Mouse (Mus musculus): ENCODE data around the gene Mrpl54. TPM values are rescaled to one million over a fixed set of nuclear protein-coding genes. Genes with fewer than 3 reads are reported as not detected.
A peak's percentile ranks its signal among the peaks of the same experiment; 100 is the strongest.

Mrpl54 gene
- polyA plus RNA-seq, 1 experiment: 102 TPM

DNA sequence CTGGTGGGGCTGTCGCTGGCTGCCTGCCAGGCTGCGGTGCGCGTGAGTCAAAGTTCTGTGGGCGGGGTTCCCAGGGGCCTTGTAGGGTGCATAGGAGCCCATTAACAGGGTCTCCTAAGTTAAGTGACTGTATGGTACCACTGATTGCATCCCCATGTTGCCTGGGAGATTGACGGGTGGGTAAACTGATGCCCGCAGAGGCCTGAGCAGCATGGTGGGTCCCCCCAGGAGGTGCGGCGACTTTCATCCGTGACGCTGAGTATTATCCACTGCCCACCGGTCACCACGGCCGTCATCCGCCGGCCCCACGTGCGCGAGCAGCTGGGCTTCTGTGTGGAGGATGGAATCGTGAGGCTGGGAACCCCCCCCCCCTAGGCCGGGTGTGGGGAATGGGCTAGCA, 5.6 kb upstream of the Mrpl54 start:
- Histone ChIP-seq H3K27me3 (ENCODE audit: control insufficient read depth, insufficient read depth, low read length) (no peaks in the 10 kb centered on the region), H3K4me1 (replicated peaks; ENCODE audit: control insufficient read depth, insufficient read depth, low read length) (peaks cover 11% of the 10 kb centered on the region), H3K4me3 (ENCODE audit: control insufficient read depth, insufficient read depth, low read length) (no peak overlapping the region), H3K27ac (ENCODE audit: control insufficient read depth, insufficient read depth, low read length) (no peak overlapping the region), H3K36me3 (ENCODE audit: control insufficient read depth, insufficient read depth, low read length) (peaks cover 21% of the 10 kb centered on the region; the same call in 1 of the 2 replicates)
- WGBS: 98% methylated on average over 21 of the region's 21 CpGs
- DNase-seq: no peak
- TF ChIP-seq POLR2A (IDR thresholded peaks at IDR 0.05; ENCODE audit: control insufficient read depth, extremely low read depth, insufficient read depth, low read length, poor library complexity): no peak
- TF ChIP-seq CTCF (IDR thresholded peaks at IDR 0.05; ENCODE audit: borderline replicate concordance, control insufficient read depth, extremely low read depth, insufficient read depth, low read length, poor library complexity): no peak

GRCm38 (mm10) chr10:81268643-81269412, 2.1 kb upstream of the Mrpl54 start:
- peak overlapping the region; percentile 95 for H3K4me3 ChIP-seq (ENCODE audit: control insufficient read depth, insufficient read depth, low read length)
- peaks cover 25% of the 10 kb centered on the region; the same call in 1 of the 2 replicates for H3K36me3 ChIP-seq (ENCODE audit: control insufficient read depth, insufficient read depth, low read length)
- no peak for DNase-seq
- no peaks in the 10 kb centered on the region for H3K27me3 ChIP-seq (ENCODE audit: control insufficient read depth, insufficient read depth, low read length)
- 88% methylated on average over 16 of the region's 16 CpGs for WGBS
- H3K27ac ChIP-seq (ENCODE audit: control insufficient read depth, insufficient read depth, low read length): no peak overlapping the region
- TF ChIP-seq POLR2A (IDR thresholded peaks at IDR 0.05; ENCODE audit: control insufficient read depth, extremely low read depth, insufficient read depth, low read length, poor library complexity) (no peak), CTCF (IDR thresholded peaks at IDR 0.05; ENCODE audit: borderline replicate concordance, control insufficient read depth, extremely low read depth, insufficient read depth, low read length, poor library complexity) (no peak)
- peaks cover 15% of the 10 kb centered on the region for H3K4me1 ChIP-seq (replicated peaks; ENCODE audit: control insufficient read depth, insufficient read depth, low read length)

GRCm38 (mm10) chr10:81268056-81268455, 1.3 kb upstream of the Mrpl54 start:
- H3K27me3 ChIP-seq (ENCODE audit: control insufficient read depth, insufficient read depth, low read length): no peaks in the 10 kb centered on the region
- H3K27ac ChIP-seq (ENCODE audit: control insufficient read depth, insufficient read depth, low read length): no peak overlapping the region
- 9% methylated on average over 23 of the region's 23 CpGs for WGBS
- H3K36me3 ChIP-seq (ENCODE audit: control insufficient read depth, insufficient read depth, low read length): peaks cover 19% of the 10 kb centered on the region; the same call in 1 of the 2 replicates
- peaks cover 15% of the 10 kb centered on the region for H3K4me1 ChIP-seq (replicated peaks; ENCODE audit: control insufficient read depth, insufficient read depth, low read length)
- TF ChIP-seq CTCF (IDR thresholded peaks at IDR 0.05; ENCODE audit: borderline replicate concordance, control insufficient read depth, extremely low read depth, insufficient read depth, low read length, poor library complexity) (no peak), POLR2A (IDR thresholded peaks at IDR 0.05; ENCODE audit: control insufficient read depth, extremely low read depth, insufficient read depth, low read length, poor library complexity) (no peak)
- peak overlapping the region; percentile 95 for H3K4me3 ChIP-seq (ENCODE audit: control insufficient read depth, insufficient read depth, low read length)
- DNase-seq: peak; percentile 64

- Histone ChIP-seq H3K36me3 (ENCODE audit: control insufficient read depth, insufficient read depth, low read length) (peaks cover 4% of the 10 kb centered on the region; the same call in 1 of the 2 replicates), H3K4me1 (replicated peaks; ENCODE audit: control insufficient read depth, insufficient read depth, low read length) (peaks cover 15% of the 10 kb centered on the region), H3K27ac (ENCODE audit: control insufficient read depth, insufficient read depth, low read length) (no peak overlapping the region), H3K4me3 (ENCODE audit: control insufficient read depth, insufficient read depth, low read length) (no peak overlapping the region), H3K27me3 (ENCODE audit: control insufficient read depth, insufficient read depth, low read length) (no peaks in the 10 kb centered on the region)
- WGBS: 97% methylated on average over 8 of the region's 8 CpGs
- DNase-seq: no peak
- TF ChIP-seq CTCF (IDR thresholded peaks at IDR 0.05; ENCODE audit: borderline replicate concordance, control insufficient read depth, extremely low read depth, insufficient read depth, low read length, poor library complexity): no peak
- no peak for TF ChIP-seq POLR2A (IDR thresholded peaks at IDR 0.05; ENCODE audit: control insufficient read depth, extremely low read depth, insufficient read depth, low read length, poor library complexity)
Measured at GRCm38 (mm10) chr10:81265540-81265939, 1.2 kb downstream of the Mrpl54 start.

DNA sequence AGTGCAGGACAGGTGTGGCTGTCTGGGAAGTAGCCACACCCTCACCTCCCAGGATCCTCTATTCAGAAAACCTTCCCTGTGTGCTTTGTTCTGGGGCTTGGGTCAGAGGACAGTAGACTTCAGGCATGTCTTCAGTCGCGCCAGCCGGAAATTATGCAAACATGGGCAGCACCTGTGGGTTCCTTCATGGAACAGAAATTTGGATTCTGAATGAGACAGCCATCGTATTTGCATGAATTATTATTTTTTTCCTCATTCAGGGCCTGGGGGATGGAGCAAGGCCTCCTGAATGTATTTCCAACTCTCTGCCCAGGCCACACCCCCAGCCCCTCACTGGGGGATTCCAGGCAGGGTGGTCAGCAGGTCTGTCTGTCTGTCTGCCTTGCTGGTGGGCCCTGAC, 5.7 kb downstream of the Mrpl54 start:
- WGBS: 97% methylated on average over 4 of the region's 4 CpGs
- H3K4me3 ChIP-seq (ENCODE audit: control insufficient read depth, insufficient read depth, low read length): no peak overlapping the region
- no peak overlapping the region for H3K27ac ChIP-seq (ENCODE audit: control insufficient read depth, insufficient read depth, low read length)
- H3K27me3 ChIP-seq (ENCODE audit: control insufficient read depth, insufficient read depth, low read length): no peaks in the 10 kb centered on the region
- peaks cover 4% of the 10 kb centered on the region; the same call in 1 of the 2 replicates for H3K36me3 ChIP-seq (ENCODE audit: control insufficient read depth, insufficient read depth, low read length)
- H3K4me1 ChIP-seq (replicated peaks; ENCODE audit: control insufficient read depth, insufficient read depth, low read length): peaks cover 20% of the 10 kb centered on the region
- TF ChIP-seq CTCF (IDR thresholded peaks at IDR 0.05; ENCODE audit: borderline replicate concordance, control insufficient read depth, extremely low read depth, insufficient read depth, low read length, poor library complexity): no peak
- DNase-seq: no peak

GRCm38 (mm10) chr10:81259225-81259884, 7.4 kb downstream of the Mrpl54 start:
- Histone ChIP-seq H3K27ac (ENCODE audit: control insufficient read depth, insufficient read depth, low read length) (no peak overlapping the region), H3K4me3 (ENCODE audit: control insufficient read depth, insufficient read depth, low read length) (no peak overlapping the region), H3K36me3 (ENCODE audit: control insufficient read depth, insufficient read depth, low read length) (peaks cover under 1% of the 10 kb centered on the region; the same call in 1 of the 2 replicates), H3K4me1 (replicated peaks; ENCODE audit: control insufficient read depth, insufficient read depth, low read length) (peaks cover 16% of the 10 kb centered on the region), H3K27me3 (ENCODE audit: control insufficient read depth, insufficient read depth, low read length) (no peaks in the 10 kb centered on the region)
- WGBS: 78% methylated on average over 21 of the region's 21 CpGs
- DNase-seq: no peak
- no peak for TF ChIP-seq POLR2A (IDR thresholded peaks at IDR 0.05; ENCODE audit: control insufficient read depth, extremely low read depth, insufficient read depth, low read length, poor library complexity)
- no peak for TF ChIP-seq CTCF (IDR thresholded peaks at IDR 0.05; ENCODE audit: borderline replicate concordance, control insufficient read depth, extremely low read depth, insufficient read depth, low read length, poor library complexity)

Data from thymus, adult 2 months (tissue).